Mouse (Mus musculus) liver, adult 2 months (tissue): ENCODE data around the gene Pax8. TPM values are rescaled to one million over a fixed set of nuclear protein-coding genes. Genes with fewer than 3 reads are reported as not detected.
A peak's percentile ranks its signal among the peaks of the same experiment; 100 is the strongest.

Experiments used
- DNase-seq: peaks from one replicate; pipeline ENCODE4 v3.0.0-alpha.2; 2011; ENCODE audit warnings: low read depth, low spot score; ENCODE audit errors: extremely low read depth
- H3K27ac ChIP-seq: fragments of 200-500 bp; replicated peaks from 2 replicates; pipeline ENCODE4 v1.5.1; 2012; ENCODE audit warnings: low read depth, mild to moderate bottlenecking, control low read depth, inconsistent platforms, low read length; ENCODE audit not compliant: insufficient read depth
- H3K27me3 ChIP-seq: fragments of 200-500 bp; 2 replicates; pipeline ENCODE4 v1.6.1; 2012; ENCODE audit warnings: mild to moderate bottlenecking, moderate library complexity, low read length, inconsistent platforms; ENCODE audit not compliant: control insufficient read depth, insufficient read depth
- H3K36me3 ChIP-seq: fragments of 200-500 bp; 2 replicates; pipeline ENCODE4 v1.6.1; 2012; ENCODE audit warnings: low read length, inconsistent platforms; ENCODE audit not compliant: control insufficient read depth, insufficient read depth
- H3K4me1 ChIP-seq: fragments of 200-500 bp; 2 replicates; pipeline ENCODE4 v1.6.1; 2011; ENCODE audit warnings: low read length; ENCODE audit not compliant: control insufficient read depth, insufficient read depth
- H3K4me3 ChIP-seq: fragments of 200-500 bp; 2 replicates; pipeline ENCODE4 v1.5.1; 2011; ENCODE audit warnings: low read depth, mild to moderate bottlenecking, control low read depth, low read length, moderate library complexity; ENCODE audit not compliant: insufficient read depth
- H3K79me2 ChIP-seq: fragments of 200-500 bp; 2 replicates; pipeline ENCODE4 v1.6.1; 2012; ENCODE audit warnings: inconsistent platforms, mild to moderate bottlenecking, low read length, moderate library complexity; ENCODE audit not compliant: control insufficient read depth, insufficient read depth
- H3K9ac ChIP-seq: fragments of 200-500 bp; 2 replicates; pipeline ENCODE4 v1.6.1; 2012; ENCODE audit warnings: low read depth, mild to moderate bottlenecking, control low read depth, inconsistent platforms, low read length
- CTCF ChIP-seq: fragments of 200-500 bp; IDR thresholded peaks from 2 replicates; pipeline ENCODE4 v1.5.1; 2011; ENCODE audit warnings: low read depth, low read length, control low read depth
- POLR2A ChIP-seq: fragments of 200-500 bp; IDR thresholded peaks from 2 replicates; pipeline ENCODE4 v1.6.1; 2011; ENCODE audit warnings: low read length, control low read depth; ENCODE audit not compliant: insufficient read depth; ENCODE audit errors: extremely low read depth
- WGBS: fragments of 180-500 bp; shearing (Covaris S2); methylation state at CpG from one replicate; pipeline ENCODE4 v1.1.7; 2018; 5-methylcytosine and 5-hydroxymethylcytosine counted together
- polyA plus RNA-seq: library from polyadenylated mRNA; depleted of rRNA; stranded (reverse); fragments of >200 nt; gene quantifications from 2 replicates; pipeline ENCODE4 v1.2.3, GENCODE M21; 2012
- total RNA-seq: library from RNA; depleted of rRNA; stranded (reverse); fragments of >200 nt; gene quantifications from 2 replicates; pipeline ENCODE4 v1.2.3, GENCODE M21; 2014

Pax8 gene
- total and polyA plus RNA-seq, 2 experiments: 0.09 TPM; not detected in 1

DNA sequence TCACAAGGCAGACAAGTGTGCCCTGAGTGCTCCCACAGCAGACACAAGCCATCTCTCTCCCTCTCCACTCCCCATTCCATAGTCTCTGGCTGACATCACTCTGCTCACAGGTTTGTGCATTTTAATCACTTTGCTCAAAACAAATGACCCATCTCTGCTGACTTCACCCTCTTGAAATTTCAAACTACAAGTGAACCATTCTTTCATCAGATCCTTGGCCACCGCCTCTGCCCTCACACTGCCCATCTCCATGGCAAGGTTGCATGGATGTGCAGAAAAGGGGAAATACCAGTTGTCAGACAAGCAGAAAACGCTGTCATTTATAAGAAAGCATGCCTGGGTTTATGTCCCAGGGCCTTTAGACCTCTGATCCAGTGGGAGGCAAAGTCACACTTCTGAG, 40.7 kb downstream of the Pax8 start:
- no peak overlapping the region for H3K27ac ChIP-seq
- 81% methylated on average over 2 of the region's 2 CpGs for WGBS
- DNase-seq: no peak
- H3K9ac ChIP-seq: no peak overlapping the region
- no peaks in the 10 kb centered on the region for H3K27me3 ChIP-seq
- TF ChIP-seq POLR2A (no peak), CTCF (no peak)
- H3K4me3 ChIP-seq: no peak overlapping the region
- no peaks in the 10 kb centered on the region for H3K4me1 ChIP-seq
- H3K79me2 ChIP-seq: no peaks in the 10 kb centered on the region
- no peaks in the 10 kb centered on the region for H3K36me3 ChIP-seq

DNA sequence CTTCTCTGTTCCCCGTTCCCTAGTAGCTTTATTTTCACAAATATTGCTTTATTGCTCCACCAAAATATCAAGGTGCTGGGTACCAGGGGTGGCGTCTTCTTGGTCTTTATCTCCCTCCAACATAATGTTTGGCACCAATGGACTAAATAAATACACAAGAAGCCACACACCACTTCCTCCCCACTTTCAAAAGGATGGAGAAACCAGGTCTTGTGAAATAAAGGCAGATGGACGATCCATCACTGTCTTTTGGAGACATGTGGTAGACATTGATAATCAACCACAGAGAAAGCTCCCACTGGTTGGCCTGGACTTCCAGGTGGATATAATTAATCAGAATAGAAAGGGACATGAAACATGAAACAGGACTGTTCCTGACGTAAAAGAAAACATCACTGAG, 45.6 kb downstream of the Pax8 start:
- WGBS: 83% methylated on average over 4 of the region's 4 CpGs
- H3K79me2 ChIP-seq: no peaks in the 10 kb centered on the region
- DNase-seq: no peak
- no peaks in the 10 kb centered on the region for H3K4me1 ChIP-seq
- H3K4me3 ChIP-seq: no peak overlapping the region
- H3K27me3 ChIP-seq: no peaks in the 10 kb centered on the region
- no peak for TF ChIP-seq POLR2A
- TF ChIP-seq CTCF: no peak
- no peaks in the 10 kb centered on the region for H3K36me3 ChIP-seq
- no peak overlapping the region for H3K27ac ChIP-seq
- H3K9ac ChIP-seq: no peak overlapping the region

DNA sequence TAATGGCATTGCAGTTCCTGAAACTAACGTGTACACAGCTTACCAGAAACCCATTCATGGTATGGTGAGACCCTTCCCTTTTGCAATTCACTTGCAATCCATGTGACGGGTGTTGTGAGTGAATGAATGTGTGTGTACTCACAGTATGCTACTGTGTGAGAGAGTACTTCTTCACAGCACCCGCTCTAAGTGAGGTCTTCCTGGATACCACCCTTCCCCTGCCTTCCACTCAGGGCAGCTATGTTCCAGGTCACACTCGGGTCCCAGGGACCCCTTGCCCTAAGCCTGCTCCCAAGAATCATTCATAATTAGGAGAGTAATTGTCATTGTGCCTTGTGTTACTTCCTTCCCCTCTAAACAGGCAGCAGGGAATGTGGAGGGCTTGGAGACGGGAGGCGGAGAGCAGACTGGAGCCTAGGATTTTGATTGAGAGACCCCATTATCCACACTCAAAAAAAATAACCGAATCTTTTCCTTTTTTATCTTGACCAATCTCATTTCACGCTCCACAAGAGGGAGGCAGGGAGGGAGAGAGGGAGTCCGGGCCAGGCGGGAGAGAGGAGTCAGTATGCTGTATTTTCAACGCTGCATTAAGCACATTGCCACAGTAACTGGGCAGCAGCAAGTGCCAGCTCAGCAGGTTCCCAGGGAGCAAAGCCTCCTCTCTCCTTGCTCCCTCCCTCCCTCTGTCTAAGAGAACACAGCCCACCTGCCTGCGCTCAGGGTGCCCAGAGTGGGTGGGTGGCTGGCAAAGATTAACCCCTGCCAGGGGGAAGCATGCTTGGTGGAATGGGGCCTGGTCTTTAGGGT, 47.3 kb downstream of the Pax8 start:
- H3K36me3 ChIP-seq: no peaks in the 10 kb centered on the region
- H3K27me3 ChIP-seq: no peaks in the 10 kb centered on the region
- no peaks in the 10 kb centered on the region for H3K4me1 ChIP-seq
- 73% methylated on average over 12 of the region's 12 CpGs for WGBS
- H3K9ac ChIP-seq: no peak overlapping the region
- DNase-seq: no peak
- TF ChIP-seq POLR2A (no peak), CTCF (no peak)
- no peaks in the 10 kb centered on the region for H3K79me2 ChIP-seq
- no peak overlapping the region for H3K4me3 ChIP-seq
- no peak overlapping the region for H3K27ac ChIP-seq

DNA sequence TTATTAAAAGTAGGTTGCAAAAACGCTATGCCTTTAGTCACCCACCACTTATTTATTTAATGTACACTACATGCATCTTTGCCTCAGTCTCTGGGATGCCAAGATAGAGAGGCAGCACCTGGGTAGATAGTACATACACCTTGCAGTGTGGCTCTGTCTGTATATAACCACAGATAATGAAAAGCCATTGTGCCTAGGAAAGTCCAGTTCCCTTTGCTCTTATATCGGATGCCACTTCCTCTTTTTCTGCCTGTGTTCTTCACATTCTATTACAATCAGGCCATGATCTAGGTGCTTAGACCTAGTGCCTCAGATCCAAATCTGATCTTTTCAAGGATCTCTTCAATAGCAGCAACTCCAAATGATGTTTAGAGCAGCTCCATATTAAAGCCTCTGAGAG, 49.8 kb downstream of the Pax8 start:
- Histone ChIP-seq H3K4me3 (no peak overlapping the region), H3K9ac (no peak overlapping the region), H3K27ac (no peak overlapping the region), H3K36me3 (no peaks in the 10 kb centered on the region), H3K4me1 (peaks cover 2% of the 10 kb centered on the region; the same call in 1 of the 2 replicates), H3K79me2 (no peaks in the 10 kb centered on the region), H3K27me3 (no peaks in the 10 kb centered on the region)
- 76% methylated on average over 2 of the region's 2 CpGs for WGBS
- DNase-seq: no peak
- TF ChIP-seq POLR2A (no peak), CTCF (no peak)

DNA sequence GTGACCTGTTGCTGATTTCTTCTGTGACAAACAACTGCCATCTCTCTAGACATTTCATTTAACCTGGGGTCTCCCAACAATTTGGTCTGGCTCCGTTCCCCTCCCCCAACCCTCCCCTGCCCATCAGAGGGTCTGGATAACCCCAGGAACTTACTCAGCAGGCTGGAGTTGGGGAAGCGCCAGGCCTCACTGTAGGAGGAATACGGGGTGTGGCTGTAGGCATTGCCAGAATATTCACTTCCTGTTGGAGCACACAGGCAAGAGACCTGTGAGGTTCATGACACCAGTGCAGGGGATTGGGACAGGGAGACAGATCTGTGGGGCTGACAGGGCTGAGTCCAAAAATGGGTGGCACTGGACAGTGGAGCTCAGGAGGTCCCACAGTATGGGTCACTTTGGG, 52.6 kb downstream of the Pax8 start:
- Histone ChIP-seq H3K4me3 (no peak overlapping the region), H3K9ac (no peak overlapping the region), H3K27ac (no peak overlapping the region), H3K36me3 (no peaks in the 10 kb centered on the region), H3K4me1 (peaks cover 2% of the 10 kb centered on the region; the same call in 1 of the 2 replicates), H3K27me3 (no peaks in the 10 kb centered on the region), H3K79me2 (no peaks in the 10 kb centered on the region)
- TF ChIP-seq POLR2A (no peak), CTCF (no peak)
- DNase-seq: no peak
- WGBS: 76% methylated on average over 3 of the region's 3 CpGs

DNA sequence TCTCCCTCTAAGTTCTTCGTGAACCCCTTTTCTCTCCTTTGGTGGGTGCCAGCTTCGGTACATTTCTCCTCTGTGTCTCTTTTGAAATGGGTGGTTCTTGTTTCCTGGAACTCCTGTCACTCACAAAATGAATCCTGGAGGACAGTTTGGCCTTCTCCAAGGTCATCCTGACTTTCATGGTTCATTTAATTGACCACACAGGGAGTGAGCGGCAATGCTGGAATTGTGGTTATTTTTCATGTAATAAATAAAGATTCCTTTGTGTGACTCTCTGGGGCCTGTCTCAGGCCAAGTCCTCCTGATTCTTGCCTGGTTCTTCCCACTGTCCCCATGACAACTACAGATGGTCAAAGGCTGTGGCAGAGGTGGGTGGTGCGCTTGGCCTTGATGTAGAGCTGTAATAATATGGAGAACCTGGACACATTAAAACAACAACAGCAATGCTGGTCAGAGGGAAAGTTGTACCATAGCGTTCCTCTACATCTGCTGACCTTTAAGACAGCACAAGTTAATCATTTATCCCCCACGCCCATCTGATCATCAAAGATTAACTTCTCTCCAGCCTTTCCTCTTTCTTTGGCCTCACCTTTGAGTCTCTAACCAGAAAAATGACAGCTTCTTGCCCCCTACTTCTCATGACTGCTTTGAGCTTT, 54.1 kb downstream of the Pax8 start:
- no peak overlapping the region for H3K27ac ChIP-seq
- WGBS: 69% methylated on average over 6 of the region's 6 CpGs
- DNase-seq: peak; percentile 79
- no peak overlapping the region for H3K9ac ChIP-seq
- TF ChIP-seq POLR2A (no peak), CTCF (no peak)
- H3K4me3 ChIP-seq: no peak overlapping the region
- H3K27me3 ChIP-seq: no peaks in the 10 kb centered on the region
- H3K79me2 ChIP-seq: no peaks in the 10 kb centered on the region
- peaks cover 2% of the 10 kb centered on the region; the same call in 1 of the 2 replicates for H3K4me1 ChIP-seq
- H3K36me3 ChIP-seq: no peaks in the 10 kb centered on the region
